Mouse (Mus musculus) thymus, adult 2 months (tissue): ENCODE measurements at regions not wholly inside any gene's neighbourhood (a gene's known extent, or its start where the extent isn't known, plus 50 kb on each side); places are given as distances from the start of the nearest gene placed in this dataset.
"Not testable (repeated sequence)": the region's sequence is repeated elsewhere in the genome, so short reads cannot be mapped to it uniquely, and the experiment has no call there.

ENCODE experiments used
- DNase-seq: peaks from one replicate; pipeline ENCODE4 v3.0.0; 2021
- H3K27ac ChIP-seq: fragments of 200-500 bp; 2 replicates; pipeline ENCODE4 v1.5.1; 2012; ENCODE audit warnings: low read length, control low read depth; ENCODE audit not compliant: control insufficient read depth, insufficient read depth
- H3K27me3 ChIP-seq: fragments of 200-500 bp; 2 replicates; pipeline ENCODE4 v1.6.1; 2012; ENCODE audit warnings: mild to moderate bottlenecking, low read length, moderate library complexity, mixed read lengths; ENCODE audit not compliant: control insufficient read depth, insufficient read depth
- H3K36me3 ChIP-seq: fragments of 200-500 bp; 2 replicates; pipeline ENCODE4 v1.6.1; 2012; ENCODE audit warnings: mild to moderate bottlenecking, low read length, moderate library complexity; ENCODE audit not compliant: control insufficient read depth, insufficient read depth
- H3K4me1 ChIP-seq: fragments of 200-500 bp; replicated peaks from 2 replicates; pipeline ENCODE4 v1.6.1; 2012; ENCODE audit warnings: low read length; ENCODE audit not compliant: control insufficient read depth, insufficient read depth
- H3K4me3 ChIP-seq: fragments of 200-500 bp; 2 replicates; pipeline ENCODE4 v1.5.1; 2012; ENCODE audit warnings: mild to moderate bottlenecking, low read length, control low read depth, moderate library complexity; ENCODE audit not compliant: control insufficient read depth, insufficient read depth
- CTCF ChIP-seq: fragments of 200-500 bp; IDR thresholded peaks from 2 replicates; pipeline ENCODE4 v1.5.1; 2012; ENCODE audit warnings: mild to moderate bottlenecking, control low read depth, low read length, moderate library complexity, borderline replicate concordance; ENCODE audit not compliant: control insufficient read depth, poor library complexity, insufficient read depth; ENCODE audit errors: extremely low read depth
- POLR2A ChIP-seq: fragments of 200-500 bp; IDR thresholded peaks from 2 replicates; pipeline ENCODE4 v1.6.1; 2012; ENCODE audit warnings: mild to moderate bottlenecking, low read length, control low read depth, moderate library complexity; ENCODE audit not compliant: control insufficient read depth, poor library complexity, insufficient read depth; ENCODE audit errors: extremely low read depth
- WGBS: fragments of 180-500 bp; shearing (Covaris S2); methylation state at CpG from one replicate; pipeline ENCODE4 v1.1.7; 2018; 5-methylcytosine and 5-hydroxymethylcytosine counted together

- DNase-seq: no peak
- TF ChIP-seq CTCF: no peak
- TF ChIP-seq POLR2A: no peak
- 95% methylated on average over 4 of the region's 4 CpGs for WGBS
These were observed 346.7 kb downstream of the Samd5 start for GRCm38 (mm10) chr10:9328324-9328723.

GRCm38 (mm10) chr10:9327881-9328280 lies 347.1 kb downstream of the Samd5 start:
- 82% methylated on average over 4 of the region's 4 CpGs for WGBS
- DNase-seq, H3K27me3 ChIP-seq, H3K27ac ChIP-seq, H3K4me1 ChIP-seq, H3K4me3 ChIP-seq, H3K36me3 ChIP-seq: not testable (repeated sequence)

More at GRCm38 (mm10) chr10:9328324-9328723, 346.7 kb downstream of the Samd5 start:
- Histone ChIP-seq H3K27me3 (no peaks in the 10 kb centered on the region), H3K27ac (no peak overlapping the region), H3K4me1 (no peaks in the 10 kb centered on the region), H3K4me3 (no peak overlapping the region), H3K36me3 (no peaks in the 10 kb centered on the region)

- Histone ChIP-seq H3K27ac (no peak overlapping the region), H3K36me3 (no peaks in the 10 kb centered on the region), H3K4me3 (no peak overlapping the region), H3K27me3 (no peaks in the 10 kb centered on the region), H3K4me1 (no peaks in the 10 kb centered on the region)
- WGBS: 89% methylated on average over 6 of the region's 6 CpGs
- DNase-seq: no peak
- TF ChIP-seq CTCF: no peak
- TF ChIP-seq POLR2A: no peak
These were observed 362.7 kb downstream of the Samd5 start for GRCm38 (mm10) chr10:9312326-9312725.

- no peak for DNase-seq
- no peaks in the 10 kb centered on the region for H3K36me3 ChIP-seq
- TF ChIP-seq POLR2A: no peak
- no peak for TF ChIP-seq CTCF
- WGBS: 90% methylated on average over 5 of the region's 5 CpGs
- H3K27ac ChIP-seq: no peak overlapping the region
- no peak overlapping the region for H3K4me3 ChIP-seq
- no peaks in the 10 kb centered on the region for H3K4me1 ChIP-seq
- no peaks in the 10 kb centered on the region for H3K27me3 ChIP-seq
These were observed 364.7 kb downstream of the Samd5 start for GRCm38 (mm10) chr10:9310346-9310745.

DNA sequence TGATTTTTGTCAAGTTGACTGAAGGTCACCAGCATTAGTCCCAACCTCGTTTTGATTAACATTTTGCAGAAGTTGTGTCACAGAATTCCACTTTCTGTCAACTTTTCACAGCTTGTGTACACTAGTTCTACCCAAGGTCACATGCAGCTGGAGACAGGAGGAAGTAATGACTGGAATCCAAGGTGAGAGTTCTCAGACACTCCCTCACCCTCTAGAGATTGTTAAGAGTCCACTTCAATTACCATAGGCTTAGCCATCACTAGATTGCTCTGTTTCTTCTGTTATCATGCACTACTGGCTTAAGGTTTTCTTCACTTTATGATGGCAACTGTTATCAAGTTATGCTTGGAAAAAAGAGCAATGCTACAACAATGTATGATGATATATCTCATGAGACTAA lies 379.0 kb downstream of the Samd5 start:
- Histone ChIP-seq H3K36me3 (no peaks in the 10 kb centered on the region), H3K4me3 (no peak overlapping the region), H3K27me3 (no peaks in the 10 kb centered on the region), H3K4me1 (no peaks in the 10 kb centered on the region), H3K27ac (no peak overlapping the region)
- 19% methylated on average over 1 of the region's 1 CpGs for WGBS
- TF ChIP-seq CTCF: no peak
- TF ChIP-seq POLR2A: no peak
- DNase-seq: no peak

- no peak overlapping the region for H3K4me3 ChIP-seq
- no peak for TF ChIP-seq POLR2A
- TF ChIP-seq CTCF: no peak
- H3K27me3 ChIP-seq: no peaks in the 10 kb centered on the region
- H3K36me3 ChIP-seq: no peaks in the 10 kb centered on the region
- 78% methylated on average over 1 of the region's 1 CpGs for WGBS
- no peaks in the 10 kb centered on the region for H3K4me1 ChIP-seq
- no peak for DNase-seq
- H3K27ac ChIP-seq: no peak overlapping the region
These were observed 379.7 kb downstream of the Samd5 start for GRCm38 (mm10) chr10:9295269-9295668.

- H3K27ac ChIP-seq: no peak overlapping the region
- no peak for TF ChIP-seq POLR2A
- WGBS: 60% methylated on average over 2 of the region's 2 CpGs
- H3K36me3 ChIP-seq: no peaks in the 10 kb centered on the region
- no peak overlapping the region for H3K4me3 ChIP-seq
- H3K27me3 ChIP-seq: no peaks in the 10 kb centered on the region
- no peaks in the 10 kb centered on the region for H3K4me1 ChIP-seq
- DNase-seq: no peak
These were observed 380.4 kb downstream of the Samd5 start for GRCm38 (mm10) chr10:9294620-9295019.
